Mouse (Mus musculus): ENCODE results near the gene Terf2. TPM values are rescaled to one million over a fixed set of nuclear protein-coding genes. Genes with fewer than 3 reads are reported as not detected.

Gene Terf2
- polyA plus RNA-seq, 1 experiment from 2014 or later = 18.8 TPM

- no peak for DNase-seq (ENCODE audit: low spot score)
- Histone ChIP-seq H3K27ac (replicated peaks; ENCODE audit: low read depth, low read length) (no peak overlapping the region), H3K4me1 (ENCODE audit: control insufficient read depth, insufficient read depth, low read length) (0 out of 2 replicates have a peak, but pooled peaks cover 6% of the 10 kb centered on the region), H3K27me3 (ENCODE audit: control insufficient read depth, insufficient read depth, low read length) (no peaks in the 10 kb centered on the region), H3K4me2 (ENCODE audit: low read depth, severe bottlenecking) (no peak overlapping the region), H3K9ac (ENCODE audit: low read length) (no peak overlapping the region), H3K36me3 (ENCODE audit: control insufficient read depth, insufficient read depth, low read length) (no peaks in the 10 kb centered on the region), H3K4me3 (ENCODE audit: low read depth, low read length) (no peak overlapping the region), H3K9me3 (ENCODE audit: control insufficient read depth, low read length) (no peaks in the 10 kb centered on the region)
- 30% methylated on average over 7 of the region's 7 CpGs for WGBS
- no peak for ATAC-seq (ENCODE audit: insufficient number of reproducible peaks, low FRiP score, low TSS enrichment, low read depth)
Observed at GRCm38 (mm10) chr8:107118803-107119233, 22.5 kb upstream of the Terf2 start.

GRCm38 (mm10) chr8:107117019-107117418 lies 20.7 kb upstream of the Terf2 start:
- Histone ChIP-seq H3K4me1 (ENCODE audit: control insufficient read depth, insufficient read depth, low read length) (peaks cover 6% of the 10 kb centered on the region; the same call in 1 of the 2 replicates), H3K4me3 (ENCODE audit: low read depth, low read length) (no peak overlapping the region), H3K9ac (ENCODE audit: low read length) (no peak overlapping the region), H3K9me3 (ENCODE audit: control insufficient read depth, low read length) (no peaks in the 10 kb centered on the region), H3K36me3 (ENCODE audit: control insufficient read depth, insufficient read depth, low read length) (no peaks in the 10 kb centered on the region), H3K27me3 (ENCODE audit: control insufficient read depth, insufficient read depth, low read length) (no peaks in the 10 kb centered on the region), H3K4me2 (ENCODE audit: low read depth, severe bottlenecking) (no peak overlapping the region), H3K27ac (replicated peaks; ENCODE audit: low read depth, low read length) (no peak overlapping the region)
- DNase-seq (ENCODE audit: low spot score) = no peak
- 48% methylated on average over 2 of the region's 2 CpGs for WGBS
- ATAC-seq (ENCODE audit: insufficient number of reproducible peaks, low FRiP score, low TSS enrichment, low read depth) = no peak

- DNase-seq (ENCODE audit: low spot score) (peak; percentile 83), ATAC-seq (ENCODE audit: insufficient number of reproducible peaks, low FRiP score, low TSS enrichment, low read depth) (no peak)
- Histone ChIP-seq H3K36me3 (ENCODE audit: control insufficient read depth, insufficient read depth, low read length) (no peaks in the 10 kb centered on the region), H3K4me2 (ENCODE audit: low read depth, severe bottlenecking) (no peak overlapping the region), H3K27ac (replicated peaks; ENCODE audit: low read depth, low read length) (no peak overlapping the region), H3K4me1 (ENCODE audit: control insufficient read depth, insufficient read depth, low read length) (peaks cover 6% of the 10 kb centered on the region; the same call in 1 of the 2 replicates), H3K9ac (ENCODE audit: low read length) (no peak overlapping the region), H3K4me3 (ENCODE audit: low read depth, low read length) (no peak overlapping the region), H3K9me3 (ENCODE audit: control insufficient read depth, low read length) (no peaks in the 10 kb centered on the region), H3K27me3 (ENCODE audit: control insufficient read depth, insufficient read depth, low read length) (no peaks in the 10 kb centered on the region)
- 21% methylated on average over 11 of the region's 11 CpGs for WGBS
Observed at GRCm38 (mm10) chr8:107116023-107116422, 19.7 kb upstream of the Terf2 start.

GRCm38 (mm10) chr8:107115008-107115320 lies 18.6 kb upstream of the Terf2 start:
- ATAC-seq (ENCODE audit: insufficient number of reproducible peaks, low FRiP score, low TSS enrichment, low read depth) (no peak), DNase-seq (ENCODE audit: low spot score) (no peak)
- Histone ChIP-seq H3K27me3 (ENCODE audit: control insufficient read depth, insufficient read depth, low read length) (no peaks in the 10 kb centered on the region), H3K9me3 (ENCODE audit: control insufficient read depth, low read length) (no peaks in the 10 kb centered on the region), H3K9ac (ENCODE audit: low read length) (no peak overlapping the region), H3K36me3 (ENCODE audit: control insufficient read depth, insufficient read depth, low read length) (no peaks in the 10 kb centered on the region), H3K4me3 (ENCODE audit: low read depth, low read length) (no peak overlapping the region), H3K4me2 (ENCODE audit: low read depth, severe bottlenecking) (no peak overlapping the region), H3K27ac (replicated peaks; ENCODE audit: low read depth, low read length) (no peak overlapping the region), H3K4me1 (ENCODE audit: control insufficient read depth, insufficient read depth, low read length) (peaks cover 6% of the 10 kb centered on the region; the same call in 1 of the 2 replicates)
- WGBS = 60% methylated on average over 10 of the region's 10 CpGs

- WGBS = 44% methylated on average over 19 of the region's 19 CpGs
- H3K9me3 ChIP-seq (ENCODE audit: control insufficient read depth, low read length) = no peaks in the 10 kb centered on the region
- no peak overlapping the region for H3K4me3 ChIP-seq (ENCODE audit: low read depth, low read length)
- H3K36me3 ChIP-seq (ENCODE audit: control insufficient read depth, insufficient read depth, low read length) = no peaks in the 10 kb centered on the region
- H3K4me1 ChIP-seq (ENCODE audit: control insufficient read depth, insufficient read depth, low read length) = peaks cover 6% of the 10 kb centered on the region; the same call in 1 of the 2 replicates
- no peak overlapping the region; the same call in 1 of the 2 replicates for H3K27ac ChIP-seq (replicated peaks; ENCODE audit: low read depth, low read length)
- H3K4me2 ChIP-seq (ENCODE audit: low read depth, severe bottlenecking) = no peak overlapping the region
- no peak overlapping the region for H3K9ac ChIP-seq (ENCODE audit: low read length)
- DNase-seq (ENCODE audit: low spot score) (no peak), ATAC-seq (ENCODE audit: insufficient number of reproducible peaks, low FRiP score, low TSS enrichment, low read depth) (no peak)
- no peaks in the 10 kb centered on the region for H3K27me3 ChIP-seq (ENCODE audit: control insufficient read depth, insufficient read depth, low read length)
Observed at GRCm38 (mm10) chr8:107114150-107115007, 18.0 kb upstream of the Terf2 start.

- Histone ChIP-seq H3K9me3 (ENCODE audit: control insufficient read depth, low read length) (no peaks in the 10 kb centered on the region), H3K36me3 (ENCODE audit: control insufficient read depth, insufficient read depth, low read length) (no peaks in the 10 kb centered on the region), H3K4me3 (ENCODE audit: low read depth, low read length) (no peak overlapping the region), H3K27ac (replicated peaks; ENCODE audit: low read depth, low read length) (0 out of 2 replicates have a peak overlapping the region, but pooled peaks have one; percentile 8), H3K9ac (ENCODE audit: low read length) (no peak overlapping the region), H3K4me2 (ENCODE audit: low read depth, severe bottlenecking) (no peak overlapping the region), H3K4me1 (ENCODE audit: control insufficient read depth, insufficient read depth, low read length) (peaks cover 3% of the 10 kb centered on the region; the same call in 1 of the 2 replicates), H3K27me3 (ENCODE audit: control insufficient read depth, insufficient read depth, low read length) (no peaks in the 10 kb centered on the region)
- WGBS = 41% methylated on average over 4 of the region's 4 CpGs
- ATAC-seq (ENCODE audit: insufficient number of reproducible peaks, low FRiP score, low TSS enrichment, low read depth) = no peak
- no peak for DNase-seq (ENCODE audit: low spot score)
Observed at GRCm38 (mm10) chr8:107113209-107113608, 16.9 kb upstream of the Terf2 start.

- Histone ChIP-seq H3K4me2 (ENCODE audit: low read depth, severe bottlenecking) (no peak overlapping the region), H3K36me3 (ENCODE audit: control insufficient read depth, insufficient read depth, low read length) (no peaks in the 10 kb centered on the region), H3K4me1 (ENCODE audit: control insufficient read depth, insufficient read depth, low read length) (peaks cover 3% of the 10 kb centered on the region; the same call in 1 of the 2 replicates), H3K9me3 (ENCODE audit: control insufficient read depth, low read length) (no peaks in the 10 kb centered on the region), H3K9ac (ENCODE audit: low read length) (no peak overlapping the region), H3K27ac (replicated peaks; ENCODE audit: low read depth, low read length) (no peak overlapping the region), H3K27me3 (ENCODE audit: control insufficient read depth, insufficient read depth, low read length) (no peaks in the 10 kb centered on the region), H3K4me3 (ENCODE audit: low read depth, low read length) (no peak overlapping the region)
- ATAC-seq (ENCODE audit: insufficient number of reproducible peaks, low FRiP score, low TSS enrichment, low read depth) = no peak
- 90% methylated on average over 9 of the region's 11 CpGs for WGBS
- no peak for DNase-seq (ENCODE audit: low spot score)
Observed at GRCm38 (mm10) chr8:107111340-107112105, 15.2 kb upstream of the Terf2 start.

GRCm38 (mm10) chr8:107110629-107111330 lies 14.4 kb upstream of the Terf2 start:
- Histone ChIP-seq H3K36me3 (ENCODE audit: control insufficient read depth, insufficient read depth, low read length) (no peaks in the 10 kb centered on the region), H3K27ac (replicated peaks; ENCODE audit: low read depth, low read length) (no peak overlapping the region), H3K9me3 (ENCODE audit: control insufficient read depth, low read length) (no peaks in the 10 kb centered on the region), H3K4me1 (ENCODE audit: control insufficient read depth, insufficient read depth, low read length) (peaks cover 3% of the 10 kb centered on the region; the same call in 1 of the 2 replicates), H3K4me2 (ENCODE audit: low read depth, severe bottlenecking) (no peak overlapping the region), H3K9ac (ENCODE audit: low read length) (no peak overlapping the region), H3K4me3 (ENCODE audit: low read depth, low read length) (no peak overlapping the region), H3K27me3 (ENCODE audit: control insufficient read depth, insufficient read depth, low read length) (no peaks in the 10 kb centered on the region)
- no peak for ATAC-seq (ENCODE audit: insufficient number of reproducible peaks, low FRiP score, low TSS enrichment, low read depth)
- DNase-seq (ENCODE audit: low spot score) = no peak
- WGBS = 81% methylated on average over 9 of the region's 9 CpGs

Data from limb, embryonic 11.5 days (tissue).